Comparison of ENCODE assay signal across 8 mouse cellular contexts in the genomic region with DNA sequence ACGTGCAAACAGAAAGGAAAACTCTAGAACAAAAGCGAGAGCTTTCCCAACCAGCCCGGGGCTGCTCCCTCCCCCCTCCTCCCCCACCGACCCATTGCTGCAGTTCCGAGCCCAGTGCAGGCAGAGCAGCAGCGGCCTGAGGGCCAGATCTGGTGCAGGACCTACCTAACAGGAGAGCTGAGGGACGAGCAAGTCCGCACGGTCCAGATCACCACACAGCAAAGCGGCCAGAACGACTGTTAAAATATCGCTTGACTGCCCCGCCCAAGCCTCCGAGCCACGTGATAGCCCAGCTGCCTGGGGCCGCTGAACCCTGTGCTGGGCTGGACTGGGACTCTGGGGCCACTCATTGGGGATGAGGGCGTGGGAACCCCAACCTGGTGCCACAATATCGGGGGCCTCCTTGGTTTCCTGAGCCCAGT. TPM values are rescaled to one million over a fixed set of nuclear protein-coding genes. Genes with fewer than 3 reads are reported as not detected.
DNase-seq lines count a peak whose midpoint lies in the region; ATAC-seq lines count a peak whose summit lies in the region.

A gene (minus strand): TSS at position 281 of the 422 bp plus-strand sequence.

- under 1% methylated on average over 18 of the region's 18 CpGs for WGBS in hindbrain, embryonic 10.5 days

- peak within 1 kb of the TSS; percentile 95 for H3K27ac ChIP-seq in hindbrain, embryonic 10.5 days

- peak; percentile 55 for DNase-seq in MN1 (ENCODE audit: low spot score)
- DNase-seq in cerebellum, adult 8-10 months, result peak; percentile 51
- DNase-seq in hindbrain, embryonic 10.5 days (ENCODE audit: low spot score), result peak; percentile 79
- DNase-seq in layer of hippocampus, postnatal 10 days (ENCODE audit: low spot score in 2 of 2), result peak; percentile 37 to 54
- DNase-seq in lung, postnatal 25 days (ENCODE audit: low spot score), result peak; percentile 84
- DNase-seq in ovary, postnatal 36 days (ENCODE audit: low spot score), result peak; percentile 77
- peak; percentile 52 to 59 for DNase-seq in thymus, postnatal 36 days

- H3K9me3 ChIP-seq in hindbrain, embryonic 10.5 days, result no peaks in the 10 kb centered on the region

- peak; percentile 69 for ATAC-seq in frontal cortex, adult (ENCODE audit: low TSS enrichment)

- H3K4me3 ChIP-seq in hindbrain, embryonic 10.5 days, result peak within 1 kb of the TSS; percentile 72

- no peaks in the 10 kb centered on the region for H3K27me3 ChIP-seq in hindbrain, embryonic 10.5 days (ENCODE audit: insufficient read depth, poor library complexity, severe bottlenecking)

- peaks cover 36% of the 10 kb centered on the region for H3K4me1 ChIP-seq in hindbrain, embryonic 10.5 days (replicated peaks)

- H3K36me3 ChIP-seq in hindbrain, embryonic 10.5 days, result peaks cover 32% of the 10 kb centered on the region

RNA-seq across cellular contexts. Expression of the gene that starts here (rescaled TPM):
- 84.7 and 88.9 TPM in 2 replicates for polyA plus RNA-seq in hindbrain, embryonic 10.5 days (2016; fragmentation: Nextera tagmentation; extraction: Ambion mirVana)
- 10 to 100 TPM; 17.3 to 18.0 TPM for total RNA-seq in layer of hippocampus, postnatal 10 days (2021)

Comparison
In these comparisons a context has a peak if more than half of its experiments do, and no peak if none do; other contexts are left out.
1. Peak in every context shown above with its lines: DNase-seq, ATAC-seq, H3K4me3 ChIP-seq and H3K27ac ChIP-seq.